Mouse (Mus musculus) myocyte (in vitro differentiated cells): ENCODE results near the gene Acot5.
"Not testable (repeated sequence)": the region's sequence is repeated elsewhere in the genome, so short reads cannot be mapped to it uniquely, and the experiment has no call there.

Source experiments
- CEBPB ChIP-seq: IDR thresholded peaks from 2 replicates; pipeline ENCODE4 v1.6.1; 2011; ENCODE audit warnings: mild to moderate bottlenecking, moderate library complexity; ENCODE audit not compliant: poor library complexity, insufficient read depth, severe bottlenecking
- E2F4 ChIP-seq: IDR thresholded peaks from one replicate; pipeline ENCODE4 v1.6.1; 2011; ENCODE audit warnings: mild to moderate bottlenecking, control low read depth, moderate library complexity; ENCODE audit not compliant: insufficient read depth
- MAX ChIP-seq: IDR thresholded peaks from one replicate; pipeline ENCODE4 v1.6.1; 2011; ENCODE audit warnings: low read depth, mild to moderate bottlenecking, control low read depth
- MYOD1 ChIP-seq, 3 experiments: IDR thresholded peaks; one replicate each; pipeline ENCODE4 v1.6.1; 2011; ENCODE audit warnings: control low read depth in 2 of 3, low read depth in 2 of 3, mild to moderate bottlenecking in 2 of 3, moderate library complexity in 1 of 3; ENCODE audit not compliant: insufficient read length in 2 of 3, control insufficient read depth in 1 of 3
- MYOG ChIP-seq, 3 experiments: IDR thresholded peaks; one replicate each; pipeline ENCODE4 v1.6.1; 2011; ENCODE audit warnings: control low read depth in 2 of 3, low read depth in 2 of 3, mild to moderate bottlenecking in 2 of 3; ENCODE audit not compliant: insufficient read length in 2 of 3, control insufficient read depth in 1 of 3, insufficient read depth in 1 of 3
- POLR2A ChIP-seq: IDR thresholded peaks from one replicate; pipeline ENCODE4 v1.6.1; 2011; ENCODE audit warnings: low read depth, mild to moderate bottlenecking, control low read depth, moderate library complexity; ENCODE audit not compliant: insufficient read length
- POLR2AphosphoS2 ChIP-seq: IDR thresholded peaks from one replicate; pipeline ENCODE4 v1.6.1; 2011; ENCODE audit warnings: low read depth, control low read depth; ENCODE audit not compliant: insufficient read length
- REST ChIP-seq: IDR thresholded peaks from one replicate; pipeline ENCODE4 v1.6.1; 2011; ENCODE audit warnings: mild to moderate bottlenecking, control low read depth, moderate library complexity; ENCODE audit not compliant: insufficient read depth, insufficient read length
- SRF ChIP-seq: IDR thresholded peaks from one replicate; pipeline ENCODE4 v1.6.1; 2011; ENCODE audit warnings: low read depth; ENCODE audit not compliant: control insufficient read depth, insufficient read length
- TCF12 ChIP-seq: IDR thresholded peaks from one replicate; pipeline ENCODE4 v1.6.1; 2011; ENCODE audit warnings: mild to moderate bottlenecking, control low read depth; ENCODE audit not compliant: poor library complexity, insufficient read depth, severe bottlenecking
- USF1 ChIP-seq: IDR thresholded peaks from one replicate; pipeline ENCODE4 v1.6.1; 2011; ENCODE audit warnings: low read depth, mild to moderate bottlenecking, control low read depth, moderate library complexity

DNA sequence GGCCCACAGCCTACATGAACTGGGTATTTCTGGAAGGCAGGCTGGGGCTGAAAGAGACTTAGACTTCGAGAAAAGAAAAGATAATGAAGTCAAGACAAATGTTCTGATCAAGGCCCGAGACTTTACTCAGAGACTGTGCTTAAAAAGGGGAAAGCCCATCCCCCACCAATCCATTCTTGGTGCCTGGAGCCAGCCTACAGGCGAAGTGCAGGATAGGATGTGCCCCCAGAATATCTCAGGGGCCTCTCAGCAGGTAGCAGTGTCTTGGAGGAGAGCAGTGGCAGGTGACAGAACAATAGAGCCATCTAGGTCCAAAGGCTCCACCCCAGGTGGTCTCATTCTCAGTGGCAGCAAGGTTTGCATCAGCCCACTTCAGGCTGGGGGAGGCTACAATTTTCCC is 40.8 kb upstream of the Acot5 start:
- not testable (repeated sequence) for TF ChIP-seq POLR2A; CEBPB; MYOD1 (IDR thresholded peaks at IDR 0.05; ENCODE audit: control insufficient read depth in 1 of 3, insufficient read length in 2 of 3, low read depth in 2 of 3); MAX; MYOG (IDR thresholded peaks at IDR 0.05; ENCODE audit: control insufficient read depth in 1 of 3, insufficient read depth in 1 of 3, insufficient read length in 2 of 3, low read depth in 2 of 3); USF1; TCF12; E2F4; SRF; POLR2AphosphoS2; REST
